Mouse (Mus musculus) lung, postnatal 4 days (tissue): ENCODE data around the gene Nacc2.

ENCODE experiments used
- DNase-seq, 2 experiments: peaks; one replicate each; pipeline ENCODE4 v3.0.0; 2021

The Nacc2 gene

DNA sequence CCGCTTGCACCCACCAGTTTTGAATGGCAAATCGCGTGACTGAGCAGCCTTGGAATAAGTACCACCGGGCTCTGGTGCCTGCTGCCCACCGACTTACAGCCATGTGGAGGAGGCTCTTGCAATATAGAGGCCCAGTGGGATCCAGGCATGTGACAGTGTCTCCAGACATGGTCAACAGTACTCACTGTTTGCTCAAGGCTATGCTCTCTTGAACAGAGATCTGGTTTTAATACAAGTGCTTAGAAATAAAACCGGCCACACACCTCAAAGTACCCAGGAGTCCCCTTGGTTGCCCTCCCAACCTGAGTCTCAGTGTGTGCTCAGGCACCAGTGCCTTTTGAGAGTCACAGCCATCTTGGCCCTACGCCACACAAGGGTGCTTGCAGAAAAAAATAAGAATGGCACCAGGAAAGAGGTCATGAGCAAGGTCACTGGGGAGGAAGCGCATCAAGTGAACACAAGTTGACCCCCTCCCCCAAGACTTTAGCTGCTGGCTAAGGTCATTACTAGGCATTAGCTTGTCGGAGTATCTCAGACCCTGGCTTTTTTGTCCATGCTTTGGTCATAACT lies at the start of gene Nacc2:
Nacc2 (minus strand) TSS at position 142 of the 570 bp plus-strand sequence.
- peak in 1 of 2 experiments; percentile 18 for DNase-seq

DNA sequence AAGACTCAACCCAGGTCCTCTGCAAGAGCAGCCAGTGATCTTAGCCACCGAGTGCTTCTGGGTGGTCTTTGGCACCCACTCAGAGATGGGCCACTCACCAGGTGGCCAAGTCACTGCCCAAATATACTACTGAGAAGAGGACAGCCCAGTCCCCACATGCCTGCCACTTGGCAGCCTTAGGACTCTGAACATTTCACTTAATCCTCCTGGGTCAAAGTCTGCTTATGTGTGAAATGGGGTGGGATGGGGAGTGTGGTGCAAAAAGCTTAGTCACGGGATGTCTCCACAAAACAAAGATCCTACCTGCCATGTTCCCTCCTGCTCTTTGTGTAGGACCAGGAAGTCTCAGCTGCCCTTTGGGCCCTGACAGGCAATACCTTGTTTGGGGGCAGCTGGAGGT lies 49.1 kb upstream of the Nacc2 start:
- DNase-seq, result no peak

DNA sequence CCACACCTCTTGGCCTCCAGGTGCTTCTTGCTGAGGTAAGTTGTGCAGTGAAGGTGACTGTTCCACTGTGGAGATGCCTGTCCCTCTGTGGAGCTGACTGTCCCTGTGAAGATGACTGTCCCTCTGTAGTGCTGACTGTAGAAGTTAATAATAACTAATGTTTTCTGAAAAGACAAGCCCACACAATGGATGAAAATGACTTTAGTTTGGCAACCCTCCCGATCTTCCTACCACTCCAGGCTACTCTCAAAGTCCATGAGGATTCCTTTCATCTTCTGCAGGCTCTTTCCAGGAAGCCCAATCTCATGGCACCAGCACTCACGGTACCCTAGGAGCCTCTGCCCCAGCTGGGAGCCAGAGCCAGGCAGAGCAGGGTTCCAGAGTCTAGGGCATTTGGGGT lies 47.4 kb upstream of the Nacc2 start:
- DNase-seq, result no peak

DNA sequence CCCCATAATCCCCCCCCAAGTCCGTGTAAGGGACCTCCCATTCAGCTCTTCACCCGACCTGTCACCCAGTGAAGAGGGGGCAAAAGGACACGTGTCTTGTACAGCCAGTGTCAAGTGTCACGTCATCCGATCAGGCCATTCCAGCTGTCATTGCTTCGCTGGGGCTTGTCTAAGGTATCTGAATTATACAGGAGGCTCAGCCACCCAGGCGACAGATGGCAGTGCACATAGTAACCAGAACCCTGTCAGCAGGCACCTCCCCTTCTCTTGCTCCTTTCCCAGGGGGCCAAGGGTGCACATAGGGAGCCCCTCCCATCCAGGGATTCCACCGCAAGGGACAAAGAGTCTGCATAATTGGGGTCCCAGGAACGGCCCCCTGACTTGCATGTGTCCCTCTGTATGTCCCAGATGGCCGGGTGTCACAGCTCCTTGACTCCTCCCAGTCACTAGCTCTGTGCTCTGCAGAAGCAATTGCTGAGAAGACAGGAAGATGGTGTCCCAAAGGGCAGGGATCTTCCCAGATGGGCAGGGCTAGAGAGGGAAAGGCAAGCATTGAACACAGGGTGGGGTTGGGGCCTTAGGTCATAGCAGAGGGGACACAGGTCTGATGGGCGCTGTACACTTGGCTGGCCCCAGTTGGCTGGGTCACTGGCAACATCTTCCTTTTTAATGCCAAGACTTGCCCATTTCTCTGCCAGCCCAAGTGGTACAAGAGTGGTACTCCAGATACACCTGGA lies 46.0 kb upstream of the Nacc2 start:
- DNase-seq, result no peak

DNA sequence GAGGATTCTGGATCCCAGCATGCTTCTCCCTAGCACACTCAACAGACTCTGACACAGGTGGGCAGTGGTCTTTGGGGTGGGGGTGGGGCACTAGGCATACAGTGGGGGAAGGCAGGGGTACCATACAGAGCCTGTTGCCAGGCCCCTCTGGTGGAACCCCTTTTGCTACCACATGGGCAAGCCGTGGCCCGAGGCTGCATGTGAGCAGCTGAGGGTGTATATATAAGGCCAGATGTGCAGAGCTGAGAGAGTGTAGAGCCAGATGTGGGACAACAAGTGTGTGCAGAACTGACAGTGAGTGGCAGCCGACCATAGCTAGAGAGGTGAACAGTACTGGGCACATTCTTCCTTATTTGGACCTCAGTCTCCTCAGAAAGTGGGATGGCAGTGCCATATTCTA lies 43.9 kb upstream of the Nacc2 start:
- no peak for DNase-seq

DNA sequence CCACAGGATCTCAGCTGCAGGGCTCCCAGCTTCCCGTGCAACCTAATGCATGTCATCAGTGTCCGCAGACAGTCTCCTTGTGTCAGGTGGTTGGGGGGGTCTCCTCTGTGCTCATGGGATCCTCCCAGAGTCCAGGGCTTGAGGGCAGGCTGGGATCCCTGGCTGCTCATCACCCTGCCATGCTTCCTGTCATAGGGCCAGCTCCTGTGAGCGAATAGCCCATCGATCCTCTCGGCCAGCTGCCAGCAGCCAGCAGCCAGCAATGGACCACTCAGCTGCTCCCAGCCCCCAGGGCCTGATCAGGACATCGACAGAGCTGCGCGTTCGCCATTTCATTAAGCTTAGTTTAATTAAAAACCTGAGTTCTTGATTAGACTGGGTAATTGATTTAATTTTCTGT lies 35.0 kb upstream of the Nacc2 start:
- no peak for DNase-seq

DNA sequence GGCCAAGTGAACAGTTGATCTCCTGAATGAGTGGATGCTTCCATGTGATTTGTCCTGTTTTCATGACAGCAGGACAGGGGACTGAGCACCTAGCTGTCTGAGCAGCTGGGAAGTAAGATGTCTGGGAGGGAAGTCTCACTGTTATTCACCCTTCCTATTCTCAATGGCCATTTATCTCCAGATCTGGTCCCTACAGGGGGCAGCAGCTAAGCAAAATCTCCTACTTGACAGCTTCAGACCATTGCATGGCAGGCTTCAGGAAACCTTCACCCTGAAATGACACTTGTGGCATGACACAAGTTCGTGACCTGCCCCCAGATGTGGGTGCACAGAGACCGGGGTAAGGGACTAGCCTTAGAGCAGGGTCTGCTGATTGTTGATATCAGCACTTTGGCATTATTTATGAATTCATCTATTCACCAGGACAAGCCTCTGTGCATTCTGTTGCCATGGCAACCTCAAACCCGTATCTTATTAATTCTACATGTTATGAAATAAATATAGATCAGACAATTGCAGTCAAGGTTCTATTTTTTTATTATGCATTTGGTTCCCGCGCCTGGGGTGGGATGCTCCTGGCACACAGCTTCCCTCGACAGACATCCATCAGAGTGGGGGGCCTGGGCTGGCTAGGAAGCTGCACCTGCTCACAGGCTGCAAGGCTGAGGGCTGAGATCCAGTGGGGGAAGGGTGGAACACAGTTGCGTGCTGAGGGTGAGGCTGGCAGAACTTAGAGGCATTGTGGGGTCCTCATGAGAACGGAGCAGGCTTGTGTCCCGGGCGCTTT lies 33.4 kb upstream of the Nacc2 start:
- DNase-seq, result no peak

DNA sequence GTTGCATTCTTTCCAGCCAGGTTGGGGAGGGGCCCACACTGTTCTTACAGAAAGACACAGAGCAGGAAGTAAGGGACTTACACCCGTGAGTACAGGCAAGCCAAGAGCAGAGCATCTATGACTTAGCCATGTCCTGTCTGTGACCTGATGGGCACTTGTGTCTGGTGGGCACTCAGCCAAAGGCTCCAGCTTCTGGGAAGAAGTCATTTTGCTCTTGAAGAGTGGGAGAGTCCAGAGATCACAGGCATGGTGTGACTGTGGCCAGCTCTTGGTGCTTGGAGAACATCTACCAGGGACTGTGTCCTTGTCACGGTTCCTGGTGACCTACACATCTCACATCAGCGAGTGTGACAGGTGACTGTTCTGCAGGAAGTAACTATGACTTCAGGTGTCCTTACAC lies 32.7 kb upstream of the Nacc2 start:
- no peak for DNase-seq

DNA sequence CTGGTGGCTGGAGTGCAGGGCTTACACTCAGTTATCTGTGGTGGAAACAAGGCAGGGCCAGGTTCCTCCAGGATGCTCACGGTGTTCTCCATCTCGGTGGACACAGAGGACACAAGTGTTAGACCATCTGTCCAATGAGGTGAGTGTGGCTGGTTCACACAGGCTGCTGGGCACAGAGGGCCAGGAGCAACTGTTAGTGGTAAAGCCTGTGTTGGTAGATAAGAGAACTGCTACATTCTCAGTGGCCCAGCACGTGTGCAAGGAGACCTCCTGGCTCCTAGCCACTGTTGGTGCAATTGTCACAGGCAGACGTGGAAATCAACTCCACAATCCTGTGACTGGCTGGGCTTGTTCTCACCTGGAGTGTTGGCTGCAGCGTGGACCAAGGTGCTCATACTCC lies 31.6 kb upstream of the Nacc2 start:
- DNase-seq, result no peak

DNA sequence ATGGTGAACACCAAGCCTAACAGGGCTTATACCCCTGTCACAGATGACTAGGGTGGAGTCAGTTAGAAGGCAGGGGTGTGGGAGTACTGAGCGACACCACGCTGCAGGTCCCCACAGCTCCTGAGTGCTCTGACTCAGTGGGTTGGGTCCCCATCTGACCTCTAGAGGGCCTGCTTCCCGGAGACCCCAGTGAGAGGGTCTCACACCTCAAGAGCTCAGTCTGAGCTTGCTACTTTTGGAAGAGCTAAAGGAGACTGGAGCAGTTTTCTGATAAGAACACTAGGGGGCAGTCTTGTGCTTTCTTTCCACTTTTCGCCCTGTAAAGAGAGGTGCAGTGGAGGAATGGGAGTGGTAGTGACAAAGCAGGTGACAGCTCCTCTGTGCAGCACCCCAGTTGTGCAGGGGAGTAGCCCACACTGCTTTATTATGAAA lies 30.9 kb upstream of the Nacc2 start:
- DNase-seq, result peak in 1 of 2 experiments; percentile 44

DNA sequence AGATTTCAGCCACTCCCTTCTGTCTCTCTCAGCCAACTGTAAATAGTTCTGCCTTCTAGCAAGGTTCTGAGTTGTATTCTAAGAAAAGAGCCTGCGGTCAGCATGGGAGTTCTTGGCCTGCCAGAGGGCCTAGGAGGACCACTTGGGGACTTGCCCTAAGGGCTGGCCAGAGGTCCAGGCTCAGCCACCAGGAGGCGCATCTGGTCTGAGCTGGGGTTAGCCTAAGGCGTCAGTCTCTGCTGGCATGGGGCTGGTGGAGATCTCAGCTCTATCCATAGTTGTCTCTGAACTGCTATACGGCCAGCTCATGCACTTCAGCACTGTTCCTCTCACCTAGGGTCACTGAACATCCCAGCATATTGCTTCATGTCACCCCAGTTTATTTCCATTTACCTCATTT lies 30.3 kb upstream of the Nacc2 start:
- peak; percentile 60 to 66 for DNase-seq

DNA sequence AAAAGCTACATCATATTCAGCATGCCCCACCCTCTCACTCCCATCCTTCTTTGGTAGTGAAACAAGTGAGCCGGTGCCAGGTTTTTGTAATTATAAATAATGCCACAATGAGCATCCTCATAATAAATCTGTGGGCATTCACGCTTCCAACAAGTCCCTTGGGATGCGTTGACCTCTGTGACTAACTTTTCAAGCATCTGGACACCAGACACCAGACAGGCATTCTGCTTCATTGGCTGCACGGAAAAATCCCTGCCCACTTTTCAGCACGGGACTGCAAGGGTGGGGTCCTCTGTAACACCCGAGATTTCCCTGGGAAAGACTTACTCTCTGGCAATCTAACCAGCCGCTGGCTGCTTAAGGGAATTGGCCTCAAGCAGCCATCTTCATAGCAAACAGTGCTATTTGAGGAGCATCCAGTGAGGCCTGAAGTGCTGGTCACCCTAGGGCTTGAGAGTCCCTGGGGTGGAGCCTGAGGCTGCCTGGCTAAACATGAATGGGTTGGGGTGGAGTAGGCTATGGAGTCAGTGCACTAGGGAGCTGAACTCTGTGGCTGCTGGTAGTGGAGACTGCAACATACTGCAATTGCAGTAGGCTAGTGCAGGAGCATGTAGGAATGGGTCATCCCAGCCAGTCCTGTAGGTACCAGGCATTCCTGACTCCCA lies 24.8 kb upstream of the Nacc2 start:
- DNase-seq, result no peak

DNA sequence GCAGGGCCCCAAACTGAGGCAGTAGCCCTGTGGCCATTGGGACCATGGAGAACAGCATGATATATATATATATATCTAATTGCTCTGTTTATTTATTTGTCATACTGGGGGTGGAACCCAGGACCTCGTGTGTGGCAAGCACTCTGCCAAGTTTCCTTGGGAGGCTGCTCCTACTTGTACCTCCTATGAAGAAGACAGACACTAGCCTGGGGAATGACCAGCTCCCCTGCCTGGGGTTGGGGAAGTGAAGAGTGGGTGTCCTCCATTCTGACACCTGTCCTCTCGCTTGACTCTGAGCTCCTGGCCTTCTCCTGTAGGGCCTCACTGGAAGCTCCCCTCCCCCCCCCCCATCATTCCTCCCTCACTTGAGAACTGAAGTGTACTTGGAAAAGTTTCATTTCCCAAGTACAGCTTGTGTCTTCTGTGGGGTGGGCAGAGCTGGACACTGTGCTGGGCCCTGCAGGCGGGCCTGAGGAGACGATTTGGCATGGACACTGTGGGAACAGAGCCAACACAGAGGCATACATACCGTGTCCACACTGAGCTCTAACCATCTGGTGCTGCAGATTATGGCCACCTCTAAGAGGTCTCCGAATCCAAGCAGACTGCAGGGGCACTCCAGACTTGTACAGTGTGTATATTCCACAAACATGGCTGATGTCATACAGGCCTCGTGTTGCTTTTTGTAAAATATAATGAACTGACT lies 23.5 kb upstream of the Nacc2 start:
- no peak for DNase-seq

DNA sequence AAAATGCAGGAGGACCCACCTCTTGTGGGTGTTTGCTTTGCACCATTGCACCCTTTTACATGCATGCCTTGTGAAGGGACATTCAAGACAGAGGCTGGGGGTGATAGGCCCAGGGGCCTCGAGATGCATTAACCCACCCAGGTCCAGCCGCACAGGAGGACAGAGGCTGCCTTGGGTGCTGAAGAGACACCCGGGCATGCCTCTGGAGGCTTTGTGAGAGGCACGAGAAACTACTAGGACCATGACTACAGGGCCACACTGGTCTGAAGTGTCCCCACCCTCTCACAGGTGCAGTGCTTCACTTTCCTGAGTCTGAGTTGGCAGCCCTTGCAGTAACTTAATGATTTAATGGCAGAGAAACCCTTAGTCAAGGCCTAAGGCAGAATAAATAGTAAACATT lies 22.1 kb upstream of the Nacc2 start:
- DNase-seq, result no peak

DNA sequence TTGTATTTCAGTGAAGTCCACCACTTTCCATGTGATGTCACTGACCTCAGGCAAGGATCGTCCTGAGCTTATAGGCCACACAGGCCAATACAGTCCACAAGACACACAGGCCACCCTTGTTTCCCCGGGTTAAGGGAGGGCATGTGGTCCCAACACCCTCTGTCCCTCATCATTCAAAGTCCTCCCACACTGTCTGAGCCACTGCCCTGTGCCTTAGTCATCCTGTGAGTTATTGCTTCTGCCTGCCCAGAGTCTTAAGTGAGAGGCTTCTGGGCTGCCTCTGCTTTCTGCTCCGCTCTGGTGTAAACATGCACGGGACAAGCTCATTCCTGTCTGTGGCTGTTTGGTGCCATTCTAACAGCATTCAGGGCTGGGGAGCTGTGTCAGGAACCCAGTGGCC lies 21.3 kb upstream of the Nacc2 start:
- DNase-seq, result no peak

DNA sequence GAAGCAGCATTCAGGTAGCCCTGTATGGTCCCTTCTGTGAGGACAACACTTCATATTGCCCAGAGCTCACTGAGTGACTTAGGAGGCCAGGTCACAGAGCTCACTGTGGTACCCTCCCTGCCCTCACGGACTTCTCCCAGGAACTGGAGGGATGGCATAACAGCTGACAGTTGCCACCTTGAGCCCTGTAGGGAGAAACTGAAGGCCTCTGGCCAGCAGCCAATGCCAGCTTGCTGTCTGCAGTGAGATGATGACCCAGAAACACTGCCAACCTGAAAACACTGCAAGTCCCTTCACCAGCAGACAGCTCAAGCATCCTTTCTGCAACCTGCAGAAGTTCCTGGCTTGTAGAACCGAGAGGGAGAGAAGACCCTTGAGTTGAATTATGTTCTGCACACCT lies 20.5 kb upstream of the Nacc2 start:
- DNase-seq, result no peak

DNA sequence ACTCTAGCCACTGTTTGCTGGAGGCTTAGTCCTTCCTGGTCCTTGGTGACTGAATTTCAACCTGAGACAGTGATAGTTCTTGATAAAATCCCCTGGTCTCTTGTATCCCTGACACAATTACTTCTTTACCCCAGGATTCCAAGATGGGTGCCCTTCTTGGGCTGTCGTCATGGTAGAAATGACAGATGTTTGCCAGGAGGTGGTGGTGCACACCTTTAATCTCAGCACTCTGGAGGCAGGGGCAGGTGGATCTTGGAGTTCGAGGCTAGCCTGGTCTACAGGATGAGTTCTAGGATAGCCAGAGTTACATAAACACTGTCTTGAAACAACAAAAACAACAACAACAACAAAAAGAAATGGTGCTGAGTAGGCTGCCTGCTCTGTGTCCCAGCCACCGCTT lies 20.0 kb upstream of the Nacc2 start:
- DNase-seq, result no peak

DNA sequence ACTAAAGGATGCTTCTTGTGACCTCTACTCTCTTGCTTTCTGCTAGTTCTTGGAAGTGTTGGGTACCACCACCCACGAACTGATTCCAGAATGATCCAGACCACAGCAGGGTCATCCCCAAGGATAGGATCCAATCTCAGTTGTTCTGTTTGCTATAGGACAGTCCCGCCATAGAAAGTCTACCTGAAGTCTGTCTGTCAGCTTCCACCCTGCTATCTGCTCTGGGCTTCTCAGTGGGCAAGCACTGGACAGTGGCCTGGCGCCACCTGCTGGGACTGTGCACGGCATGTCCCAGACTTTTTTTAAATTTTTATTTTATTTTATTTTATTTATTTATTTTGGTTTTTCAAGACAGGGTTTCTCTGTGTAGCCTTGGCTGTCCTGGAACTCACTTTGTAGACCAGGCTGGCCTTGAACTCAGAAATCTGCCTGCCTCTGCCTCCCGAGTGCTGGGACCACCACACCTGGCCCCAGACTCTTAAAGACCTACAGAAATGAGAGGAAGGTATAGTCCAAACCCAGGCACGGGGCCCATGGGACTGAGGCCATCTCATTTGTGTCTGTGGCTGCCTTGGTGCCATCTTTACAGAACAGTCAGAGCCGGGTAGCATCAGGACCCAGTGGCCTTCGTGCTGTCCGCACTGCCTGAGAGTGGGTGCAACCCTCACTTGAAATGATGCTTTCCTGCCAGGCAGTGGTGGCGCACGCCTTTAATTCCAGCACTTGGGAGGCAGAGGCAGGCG lies 19.0 kb upstream of the Nacc2 start:
- peak; percentile 76 for DNase-seq

DNA sequence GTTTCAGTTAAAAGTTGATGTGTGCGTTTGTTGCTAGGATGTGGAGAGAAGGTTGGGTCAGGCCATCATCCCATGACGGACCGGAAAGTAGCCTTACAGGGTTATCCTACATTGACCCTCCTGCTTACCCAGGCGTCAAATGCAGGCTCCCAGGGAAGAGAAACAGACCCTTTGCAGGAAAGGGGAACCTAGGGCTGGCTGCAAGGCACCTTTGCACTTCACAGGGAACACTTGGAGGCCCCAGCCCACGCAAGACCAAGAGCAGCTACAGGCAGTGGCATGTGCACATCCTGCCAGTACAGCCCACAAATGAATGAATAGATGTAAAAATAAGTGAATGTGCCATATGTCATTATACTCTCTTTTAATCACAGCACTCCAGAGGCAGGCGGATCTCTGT lies 17.9 kb upstream of the Nacc2 start:
- DNase-seq, result no peak

DNA sequence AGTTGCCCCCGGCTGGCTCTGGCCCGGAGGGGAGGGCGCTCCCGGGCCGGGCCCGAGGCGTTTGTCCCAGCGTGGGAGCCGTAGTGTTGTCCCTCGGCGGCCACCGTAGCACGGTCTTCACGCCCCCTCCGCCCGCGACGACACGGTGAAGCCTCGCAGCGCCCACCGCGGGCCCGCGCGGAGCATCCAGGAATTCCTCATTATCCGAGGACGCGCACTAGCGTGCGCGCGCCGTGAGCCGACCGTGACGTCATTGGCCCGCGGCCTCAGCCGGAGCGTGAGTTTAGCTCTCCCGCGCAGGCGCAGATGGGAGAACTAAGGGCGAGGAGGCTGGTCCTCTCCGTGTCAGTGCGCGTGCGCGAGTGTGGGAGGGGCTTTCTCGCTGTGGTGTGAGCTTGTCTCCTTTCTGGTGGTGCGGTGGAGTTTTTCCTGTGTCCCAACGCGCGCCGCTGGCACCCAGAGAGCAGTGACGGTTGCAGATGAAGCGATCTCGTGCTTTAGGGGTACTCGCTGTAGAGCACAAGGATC lies 17.3 kb upstream of the Nacc2 start:
- DNase-seq, result peak; percentile 99 to 100

DNA sequence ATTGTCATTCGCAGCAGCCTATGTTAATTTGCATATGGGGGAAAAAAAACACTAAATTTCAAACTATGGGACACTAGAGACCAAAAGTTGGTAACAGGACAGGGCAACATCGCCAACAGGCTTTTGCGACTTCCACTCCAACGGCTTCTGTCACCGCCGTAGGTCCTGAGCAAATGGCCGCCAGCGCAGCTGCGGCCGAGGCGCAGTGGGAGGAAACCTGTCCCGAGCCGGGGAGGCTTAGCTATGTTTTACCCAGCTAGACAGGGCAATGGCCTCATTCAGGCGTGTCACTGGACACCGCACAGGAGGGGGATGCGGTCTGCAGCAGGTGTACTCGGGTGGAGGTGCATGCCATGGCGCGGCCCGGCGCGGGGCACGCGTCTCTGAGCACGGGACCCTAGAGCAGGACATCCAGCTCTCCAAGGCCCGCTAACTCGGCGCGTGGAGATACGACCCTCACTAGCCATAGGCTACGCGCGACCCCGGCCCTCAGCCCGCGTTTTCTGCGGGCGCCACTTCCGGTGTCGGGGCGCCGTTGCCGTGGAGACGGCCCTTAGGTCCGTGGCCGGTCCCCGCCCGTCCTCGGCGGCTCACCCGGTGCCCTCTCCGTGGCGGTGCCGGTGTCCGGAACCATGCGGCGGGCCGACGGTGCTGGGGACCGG lies 16.7 kb upstream of the Nacc2 start:
- peak in 1 of 2 experiments; percentile 23 for DNase-seq
